Mouse (Mus musculus): ENCODE measurements around the gene Ssbp2. TPM values are rescaled to one million over a fixed set of nuclear protein-coding genes. Genes with fewer than 3 reads are reported as not detected.

Gene Ssbp2
- polyA plus RNA-seq, 1 experiment from 2014 or later, result 119 TPM

DNA sequence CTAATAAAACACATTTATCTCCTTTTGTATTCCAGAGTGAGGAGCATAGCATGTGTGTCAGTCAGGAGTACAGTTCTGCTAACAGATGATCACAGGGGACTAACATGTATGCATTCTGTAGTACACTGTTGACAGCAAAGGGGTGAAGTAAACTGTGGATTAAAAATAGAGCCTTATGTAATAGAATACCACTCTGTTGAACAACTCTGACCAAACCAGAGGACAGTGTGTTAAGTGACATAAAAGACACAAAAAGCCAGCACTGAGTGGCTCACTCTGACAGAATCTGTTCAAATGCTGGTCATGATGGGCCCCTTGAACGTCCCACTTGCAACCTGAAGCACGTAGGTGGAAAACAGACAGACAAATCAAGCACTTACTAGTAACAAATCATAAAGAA, 235.3 kb downstream of the Ssbp2 start:
- Histone ChIP-seq H3K9me3 (replicated peaks; ENCODE audit: control insufficient read depth, low read length) (no peaks in the 10 kb centered on the region), H3K4me1 (ENCODE audit: control insufficient read depth, insufficient read depth, low read length) (no peaks in the 10 kb centered on the region; the same call in 1 of the 2 replicates), H3K4me3 (replicated peaks; ENCODE audit: low read length) (no peak overlapping the region), H3K27ac (ENCODE audit: low read length) (no peak overlapping the region), H3K4me2 (ENCODE audit: low read depth, low read length) (no peak overlapping the region), H3K27me3 (ENCODE audit: control insufficient read depth, insufficient read depth, low read length) (no peaks in the 10 kb centered on the region), H3K36me3 (ENCODE audit: control insufficient read depth, insufficient read depth, low read length) (peaks cover 3% of the 10 kb centered on the region; the same call in 1 of the 2 replicates), H3K9ac (ENCODE audit: low read length) (no peak overlapping the region)
- no peak for ATAC-seq (ENCODE audit: insufficient read depth, low FRiP score)
- WGBS, result 81% methylated on average over 2 of the region's 2 CpGs

DNA sequence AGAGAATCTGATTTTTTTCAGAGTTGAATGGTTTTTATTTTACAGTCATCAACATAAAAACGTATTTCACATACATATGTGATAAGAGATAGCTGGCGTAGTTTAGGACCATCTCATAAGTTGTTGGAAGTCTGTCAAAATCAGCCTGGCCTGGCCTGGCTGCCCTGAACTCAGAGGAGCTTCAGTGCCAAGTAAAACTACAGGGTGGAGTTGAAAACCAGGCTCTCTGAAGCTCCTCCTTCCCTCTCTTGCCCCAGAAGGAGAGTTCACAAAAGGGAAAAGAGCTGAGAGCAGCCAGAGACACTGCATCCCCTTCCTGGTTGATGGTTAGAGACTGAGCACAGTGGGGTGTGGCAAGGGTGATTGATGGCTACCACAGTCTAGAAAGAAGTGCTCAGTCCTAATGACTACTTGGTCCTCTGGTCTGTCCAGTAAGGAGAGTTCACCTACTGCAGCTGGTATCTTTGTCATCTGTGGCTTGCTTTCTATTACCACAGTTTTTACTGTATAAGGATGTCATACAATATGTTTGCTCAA, 236.1 kb downstream of the Ssbp2 start:
- no peaks in the 10 kb centered on the region for H3K9me3 ChIP-seq (replicated peaks; ENCODE audit: control insufficient read depth, low read length)
- ATAC-seq (ENCODE audit: insufficient read depth, low FRiP score), result no peak
- H3K4me1 ChIP-seq (ENCODE audit: control insufficient read depth, insufficient read depth, low read length), result no peaks in the 10 kb centered on the region; the same call in 1 of the 2 replicates
- H3K27ac ChIP-seq (ENCODE audit: low read length), result no peak overlapping the region
- H3K27me3 ChIP-seq (ENCODE audit: control insufficient read depth, insufficient read depth, low read length), result no peaks in the 10 kb centered on the region
- H3K4me2 ChIP-seq (ENCODE audit: low read depth, low read length), result no peak overlapping the region
- 68% methylated on average over 2 of the region's 2 CpGs for WGBS
- no peak overlapping the region for H3K9ac ChIP-seq (ENCODE audit: low read length)
- no peak overlapping the region for H3K4me3 ChIP-seq (replicated peaks; ENCODE audit: low read length)
- H3K36me3 ChIP-seq (ENCODE audit: control insufficient read depth, insufficient read depth, low read length), result no peaks in the 10 kb centered on the region

GRCm38 (mm10) chr13:91697011-91697410, 236.9 kb downstream of the Ssbp2 start:
- H3K9ac ChIP-seq (ENCODE audit: low read length), result no peak overlapping the region
- 40% methylated on average over 3 of the region's 3 CpGs for WGBS
- no peak overlapping the region for H3K4me2 ChIP-seq (ENCODE audit: low read depth, low read length)
- H3K27ac ChIP-seq (ENCODE audit: low read length), result no peak overlapping the region
- no peak overlapping the region for H3K4me3 ChIP-seq (replicated peaks; ENCODE audit: low read length)
- no peaks in the 10 kb centered on the region for H3K9me3 ChIP-seq (replicated peaks; ENCODE audit: control insufficient read depth, low read length)
- ATAC-seq (ENCODE audit: insufficient read depth, low FRiP score), result no peak
- no peaks in the 10 kb centered on the region; the same call in 1 of the 2 replicates for H3K4me1 ChIP-seq (ENCODE audit: control insufficient read depth, insufficient read depth, low read length)
- H3K27me3 ChIP-seq (ENCODE audit: control insufficient read depth, insufficient read depth, low read length), result no peaks in the 10 kb centered on the region
- H3K36me3 ChIP-seq (ENCODE audit: control insufficient read depth, insufficient read depth, low read length), result no peaks in the 10 kb centered on the region

DNA sequence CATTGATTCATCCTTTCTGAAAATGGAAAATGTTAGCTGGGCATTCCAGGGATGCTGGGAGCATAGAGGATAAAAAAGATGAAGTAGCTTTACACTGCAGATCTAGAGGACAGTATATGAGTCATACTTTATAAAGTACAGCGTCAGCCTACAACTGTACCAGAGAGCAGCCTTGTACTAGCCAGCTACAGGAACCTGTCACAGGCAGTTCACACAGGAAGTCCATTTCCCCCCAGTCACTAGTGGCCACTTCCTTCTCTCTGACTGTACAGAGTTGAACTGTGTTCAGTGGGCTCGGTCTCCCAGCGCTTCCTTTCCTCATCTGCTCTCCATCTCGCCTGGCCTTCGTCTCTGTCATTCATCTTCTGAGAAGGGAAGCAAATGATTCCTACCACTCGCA, 242.3 kb downstream of the Ssbp2 start:
- ATAC-seq (ENCODE audit: insufficient read depth, low FRiP score), result no peak
- H3K27me3 ChIP-seq (ENCODE audit: control insufficient read depth, insufficient read depth, low read length), result no peaks in the 10 kb centered on the region
- 0 out of 2 replicates have a peak, but pooled peaks cover 4% of the 10 kb centered on the region for H3K36me3 ChIP-seq (ENCODE audit: control insufficient read depth, insufficient read depth, low read length)
- no peak overlapping the region for H3K4me3 ChIP-seq (replicated peaks; ENCODE audit: low read length)
- no peaks in the 10 kb centered on the region for H3K4me1 ChIP-seq (ENCODE audit: control insufficient read depth, insufficient read depth, low read length)
- no peak overlapping the region for H3K27ac ChIP-seq (ENCODE audit: low read length)
- no peak overlapping the region for H3K9ac ChIP-seq (ENCODE audit: low read length)
- no peaks in the 10 kb centered on the region for H3K9me3 ChIP-seq (replicated peaks; ENCODE audit: control insufficient read depth, low read length)
- WGBS, result 51% methylated on average over 6 of the region's 6 CpGs
- no peak overlapping the region for H3K4me2 ChIP-seq (ENCODE audit: low read depth, low read length)

- WGBS, result 95% methylated on average over 6 of the region's 6 CpGs
- H3K36me3 ChIP-seq (ENCODE audit: control insufficient read depth, insufficient read depth, low read length), result no peaks in the 10 kb centered on the region
- no peak overlapping the region for H3K9ac ChIP-seq (ENCODE audit: low read length)
- H3K9me3 ChIP-seq (replicated peaks; ENCODE audit: control insufficient read depth, low read length), result no peaks in the 10 kb centered on the region
- no peak for ATAC-seq (ENCODE audit: insufficient read depth, low FRiP score)
- H3K27me3 ChIP-seq (ENCODE audit: control insufficient read depth, insufficient read depth, low read length), result no peaks in the 10 kb centered on the region
- no peaks in the 10 kb centered on the region for H3K4me1 ChIP-seq (ENCODE audit: control insufficient read depth, insufficient read depth, low read length)
- H3K27ac ChIP-seq (ENCODE audit: low read length), result no peak overlapping the region
- H3K4me3 ChIP-seq (replicated peaks; ENCODE audit: low read length), result no peak overlapping the region
- no peak overlapping the region for H3K4me2 ChIP-seq (ENCODE audit: low read depth, low read length)
Observed at GRCm38 (mm10) chr13:91719487-91719886, 259.4 kb downstream of the Ssbp2 start.

- H3K9me3 ChIP-seq (replicated peaks; ENCODE audit: control insufficient read depth, low read length), result no peaks in the 10 kb centered on the region
- no peaks in the 10 kb centered on the region for H3K36me3 ChIP-seq (ENCODE audit: control insufficient read depth, insufficient read depth, low read length)
- ATAC-seq (ENCODE audit: insufficient read depth, low FRiP score), result no peak; the same call in 1 of the 2 replicates
- no peak overlapping the region for H3K4me3 ChIP-seq (replicated peaks; ENCODE audit: low read length)
- no peak overlapping the region for H3K4me2 ChIP-seq (ENCODE audit: low read depth, low read length)
- 67% methylated on average over 8 of the region's 8 CpGs for WGBS
- no peak overlapping the region for H3K9ac ChIP-seq (ENCODE audit: low read length)
- H3K27me3 ChIP-seq (ENCODE audit: control insufficient read depth, insufficient read depth, low read length), result no peaks in the 10 kb centered on the region
- H3K27ac ChIP-seq (ENCODE audit: low read length), result no peak overlapping the region
- no peaks in the 10 kb centered on the region for H3K4me1 ChIP-seq (ENCODE audit: control insufficient read depth, insufficient read depth, low read length)
Observed at GRCm38 (mm10) chr13:91723108-91723735, 263.1 kb downstream of the Ssbp2 start.

- Histone ChIP-seq H3K36me3 (ENCODE audit: control insufficient read depth, insufficient read depth, low read length) (no peaks in the 10 kb centered on the region), H3K4me1 (ENCODE audit: control insufficient read depth, insufficient read depth, low read length) (no peaks in the 10 kb centered on the region), H3K27me3 (ENCODE audit: control insufficient read depth, insufficient read depth, low read length) (no peaks in the 10 kb centered on the region), H3K27ac (ENCODE audit: low read length) (no peak overlapping the region), H3K4me3 (replicated peaks; ENCODE audit: low read length) (no peak overlapping the region), H3K9me3 (replicated peaks; ENCODE audit: control insufficient read depth, low read length) (no peaks in the 10 kb centered on the region), H3K4me2 (ENCODE audit: low read depth, low read length) (no peak overlapping the region), H3K9ac (ENCODE audit: low read length) (no peak overlapping the region)
- no peak for ATAC-seq (ENCODE audit: insufficient read depth, low FRiP score)
- 75% methylated on average over 7 of the region's 7 CpGs for WGBS
Observed at GRCm38 (mm10) chr13:91723736-91724119, 263.6 kb downstream of the Ssbp2 start.

- H3K4me2 ChIP-seq (ENCODE audit: low read depth, low read length), result no peak overlapping the region
- ATAC-seq (ENCODE audit: insufficient read depth, low FRiP score), result no peak
- no peak overlapping the region for H3K9ac ChIP-seq (ENCODE audit: low read length)
- H3K9me3 ChIP-seq (replicated peaks; ENCODE audit: control insufficient read depth, low read length), result no peaks in the 10 kb centered on the region
- H3K4me1 ChIP-seq (ENCODE audit: control insufficient read depth, insufficient read depth, low read length), result no peaks in the 10 kb centered on the region
- 74% methylated on average over 3 of the region's 3 CpGs for WGBS
- H3K4me3 ChIP-seq (replicated peaks; ENCODE audit: low read length), result no peak overlapping the region
- H3K27ac ChIP-seq (ENCODE audit: low read length), result no peak overlapping the region
- no peaks in the 10 kb centered on the region for H3K27me3 ChIP-seq (ENCODE audit: control insufficient read depth, insufficient read depth, low read length)
- no peaks in the 10 kb centered on the region for H3K36me3 ChIP-seq (ENCODE audit: control insufficient read depth, insufficient read depth, low read length)
Observed at GRCm38 (mm10) chr13:91724211-91724610, 264.1 kb downstream of the Ssbp2 start.

- H3K27ac ChIP-seq (ENCODE audit: low read length), result no peak overlapping the region
- no peak overlapping the region for H3K9ac ChIP-seq (ENCODE audit: low read length)
- no peak for ATAC-seq (ENCODE audit: insufficient read depth, low FRiP score)
- no peaks in the 10 kb centered on the region for H3K27me3 ChIP-seq (ENCODE audit: control insufficient read depth, insufficient read depth, low read length)
- no peaks in the 10 kb centered on the region for H3K4me1 ChIP-seq (ENCODE audit: control insufficient read depth, insufficient read depth, low read length)
- WGBS, result 68% methylated on average over 3 of the region's 3 CpGs
- H3K9me3 ChIP-seq (replicated peaks; ENCODE audit: control insufficient read depth, low read length), result no peaks in the 10 kb centered on the region
- H3K4me3 ChIP-seq (replicated peaks; ENCODE audit: low read length), result no peak overlapping the region
- no peaks in the 10 kb centered on the region for H3K36me3 ChIP-seq (ENCODE audit: control insufficient read depth, insufficient read depth, low read length)
- no peak overlapping the region for H3K4me2 ChIP-seq (ENCODE audit: low read depth, low read length)
Observed at GRCm38 (mm10) chr13:91725130-91725529, 265.0 kb downstream of the Ssbp2 start.

Measured in stomach, embryonic 16.5 days (tissue).